Mouse (Mus musculus) stomach, embryonic 14.5 days (tissue): Measurements from ENCODE around the gene Mpz. TPM values are rescaled to one million over a fixed set of nuclear protein-coding genes. Genes with fewer than 3 reads are reported as not detected.
A peak's percentile ranks its signal among the peaks of the same experiment; 100 is the strongest.

Experiments
- ATAC-seq: fragments of 200-750 bp; cut with Nextera tagmentation; 2 replicates; pipeline ENCODE4 v1.8.0; 2017; ENCODE audit warnings: low read depth, moderate TSS enrichment; ENCODE audit not compliant: insufficient number of reproducible peaks, insufficient read depth, low FRiP score
- H3K27ac ChIP-seq: fragments of 300-500 bp; sonication (generic); 2 replicates; pipeline ENCODE4 v1.5.1; 2014; ENCODE audit warnings: mild to moderate bottlenecking, low read length, moderate library complexity, mixed read lengths
- H3K27me3 ChIP-seq: fragments of 300-500 bp; sonication (generic); 2 replicates; pipeline ENCODE4 v1.6.1; 2014; ENCODE audit warnings: low read length, control low read depth, mixed read lengths; ENCODE audit not compliant: control insufficient read depth, insufficient read depth
- H3K36me3 ChIP-seq: fragments of 300-500 bp; sonication (generic); 2 replicates; pipeline ENCODE4 v1.6.1; 2014; ENCODE audit warnings: mild to moderate bottlenecking, control low read depth, low read length, moderate library complexity, mixed read lengths; ENCODE audit not compliant: control insufficient read depth, insufficient read depth
- H3K4me1 ChIP-seq: fragments of 300-500 bp; sonication (generic); 2 replicates; pipeline ENCODE4 v1.6.1; 2014; ENCODE audit warnings: low read length, control low read depth, mixed read lengths; ENCODE audit not compliant: control insufficient read depth, insufficient read depth
- H3K4me2 ChIP-seq: fragments of 300-500 bp; sonication (generic); replicated peaks from 2 replicates; pipeline ENCODE4 v1.6.1; 2014; ENCODE audit warnings: low read depth, low read length, control low read depth
- H3K4me3 ChIP-seq: fragments of 300-500 bp; sonication (generic); 2 replicates; pipeline ENCODE4 v1.5.1; 2014; ENCODE audit warnings: low read depth, low read length, control low read depth
- H3K9ac ChIP-seq: fragments of 300-500 bp; sonication (generic); replicated peaks from 2 replicates; pipeline ENCODE4 v1.6.1; 2014; ENCODE audit warnings: low read depth, mild to moderate bottlenecking, control low read depth, low read length, moderate library complexity, mixed read lengths
- H3K9me3 ChIP-seq: fragments of 300-500 bp; sonication (generic); 2 replicates; pipeline ENCODE4 v1.6.1; 2016; ENCODE audit warnings: low read depth, low read length, control low read depth; ENCODE audit not compliant: control insufficient read depth
- WGBS: fragments of 180-500 bp; shearing (Covaris S2); extraction: QIAGEN DNeasy Blood & Tissue Kit; methylation state at CpG from one replicate; pipeline ENCODE4 v1.1.7; 2014; 5-methylcytosine and 5-hydroxymethylcytosine counted together
- polyA plus RNA-seq: library from polyadenylated mRNA; unstranded; fragments of >200 nt; fragmentation: Nextera tagmentation; extraction: Ambion mirVana; gene quantifications from 2 replicates; pipeline ENCODE4 v1.2.1, GENCODE M21; 2014

Gene Mpz
- polyA plus RNA-seq, 1 experiment from 2014 or later: 1.9 TPM

- Histone ChIP-seq H3K9me3 (no peaks in the 10 kb centered on the region), H3K4me3 (no peak overlapping the region), H3K4me1 (0 out of 2 replicates have a peak, but pooled peaks cover 8% of the 10 kb centered on the region), H3K4me2 (no peak overlapping the region), H3K27ac (no peak overlapping the region), H3K36me3 (no peaks in the 10 kb centered on the region), H3K9ac (no peak overlapping the region), H3K27me3 (no peaks in the 10 kb centered on the region)
- 37% methylated on average over 3 of the region's 3 CpGs for WGBS
- no peak for ATAC-seq
Measured at GRCm38 (mm10) chr1:171164258-171164657, 13.7 kb downstream of the Mpz start.

- ATAC-seq: no peak
- H3K9me3 ChIP-seq: no peaks in the 10 kb centered on the region
- WGBS: 62% methylated on average over 5 of the region's 5 CpGs
Measured at GRCm38 (mm10) chr1:171165629-171166345, 15.3 kb downstream of the Mpz start.

GRCm38 (mm10) chr1:171168906-171169305, 18.4 kb downstream of the Mpz start:
- H3K9ac ChIP-seq: no peak overlapping the region

More at GRCm38 (mm10) chr1:171165629-171166345, 15.3 kb downstream of the Mpz start:
- no peak overlapping the region for H3K9ac ChIP-seq
- no peak overlapping the region for H3K4me3 ChIP-seq
- no peaks in the 10 kb centered on the region for H3K27me3 ChIP-seq
- H3K27ac ChIP-seq: no peak overlapping the region
- H3K4me1 ChIP-seq: no peaks in the 10 kb centered on the region
- H3K36me3 ChIP-seq: no peaks in the 10 kb centered on the region
- H3K4me2 ChIP-seq: no peak overlapping the region

GRCm38 (mm10) chr1:171169913-171170312, 19.4 kb downstream of the Mpz start:
- Histone ChIP-seq H3K36me3 (no peaks in the 10 kb centered on the region), H3K9me3 (no peaks in the 10 kb centered on the region), H3K4me2 (no peak overlapping the region), H3K27ac (no peak overlapping the region), H3K27me3 (no peaks in the 10 kb centered on the region), H3K4me3 (no peak overlapping the region), H3K9ac (no peak overlapping the region), H3K4me1 (no peaks in the 10 kb centered on the region)
- ATAC-seq: no peak
- WGBS: 38% methylated on average over 3 of the region's 3 CpGs

More at GRCm38 (mm10) chr1:171168906-171169305, 18.4 kb downstream of the Mpz start:
- Histone ChIP-seq H3K36me3 (no peaks in the 10 kb centered on the region), H3K4me3 (no peak overlapping the region), H3K4me2 (no peak overlapping the region), H3K27me3 (no peaks in the 10 kb centered on the region), H3K9me3 (no peaks in the 10 kb centered on the region), H3K4me1 (no peaks in the 10 kb centered on the region), H3K27ac (no peak overlapping the region)
- WGBS: 83% methylated on average over 12 of the region's 12 CpGs
- ATAC-seq: no peak

GRCm38 (mm10) chr1:171171138-171171537, 20.6 kb downstream of the Mpz start:
- Histone ChIP-seq H3K9me3 (no peaks in the 10 kb centered on the region), H3K9ac (no peak overlapping the region), H3K4me1 (no peaks in the 10 kb centered on the region), H3K4me2 (no peak overlapping the region), H3K4me3 (no peak overlapping the region), H3K27me3 (no peaks in the 10 kb centered on the region), H3K36me3 (no peaks in the 10 kb centered on the region), H3K27ac (peak overlapping the region; percentile 27; the same call in 1 of the 2 replicates)
- 68% methylated on average over 3 of the region's 3 CpGs for WGBS
- no peak for ATAC-seq

GRCm38 (mm10) chr1:171172779-171173178, 22.3 kb downstream of the Mpz start:
- H3K9ac ChIP-seq: no peak overlapping the region
- H3K27me3 ChIP-seq: no peaks in the 10 kb centered on the region
- no peak for ATAC-seq
- H3K27ac ChIP-seq: no peak overlapping the region
- no peak overlapping the region for H3K4me2 ChIP-seq
- H3K9me3 ChIP-seq: no peaks in the 10 kb centered on the region
- 94% methylated on average over 8 of the region's 8 CpGs for WGBS
- no peaks in the 10 kb centered on the region for H3K4me1 ChIP-seq
- H3K36me3 ChIP-seq: no peaks in the 10 kb centered on the region
- no peak overlapping the region for H3K4me3 ChIP-seq

- H3K27me3 ChIP-seq: no peaks in the 10 kb centered on the region
- H3K9ac ChIP-seq: no peak overlapping the region
- no peak for ATAC-seq
- H3K4me2 ChIP-seq: no peak overlapping the region
- 59% methylated on average over 5 of the region's 5 CpGs for WGBS
- H3K9me3 ChIP-seq: no peaks in the 10 kb centered on the region
- H3K4me1 ChIP-seq: no peaks in the 10 kb centered on the region
- H3K27ac ChIP-seq: no peak overlapping the region
- H3K4me3 ChIP-seq: no peak overlapping the region
- H3K36me3 ChIP-seq: no peaks in the 10 kb centered on the region
Measured at GRCm38 (mm10) chr1:171179487-171180171, 29.1 kb downstream of the Mpz start.

GRCm38 (mm10) chr1:171183025-171183424, 32.5 kb downstream of the Mpz start:
- no peaks in the 10 kb centered on the region for H3K36me3 ChIP-seq
- H3K4me3 ChIP-seq: no peak overlapping the region
- no peak overlapping the region for H3K9ac ChIP-seq
- no peaks in the 10 kb centered on the region for H3K9me3 ChIP-seq
- WGBS: 79% methylated on average over 3 of the region's 3 CpGs
- no peaks in the 10 kb centered on the region for H3K27me3 ChIP-seq
- no peak overlapping the region for H3K27ac ChIP-seq
- H3K4me1 ChIP-seq: no peaks in the 10 kb centered on the region
- ATAC-seq: no peak
- no peak overlapping the region for H3K4me2 ChIP-seq
